Mouse (Mus musculus): ENCODE data around the gene AC131692.1. TPM values are rescaled to one million over a fixed set of nuclear protein-coding genes. Genes with fewer than 3 reads are reported as not detected.

AC131692.1 gene
- polyA plus RNA-seq (2012; fragmentation: generic; extraction: Trizol): under 1 TPM; 0.25 to 0.46 TPM

DNA sequence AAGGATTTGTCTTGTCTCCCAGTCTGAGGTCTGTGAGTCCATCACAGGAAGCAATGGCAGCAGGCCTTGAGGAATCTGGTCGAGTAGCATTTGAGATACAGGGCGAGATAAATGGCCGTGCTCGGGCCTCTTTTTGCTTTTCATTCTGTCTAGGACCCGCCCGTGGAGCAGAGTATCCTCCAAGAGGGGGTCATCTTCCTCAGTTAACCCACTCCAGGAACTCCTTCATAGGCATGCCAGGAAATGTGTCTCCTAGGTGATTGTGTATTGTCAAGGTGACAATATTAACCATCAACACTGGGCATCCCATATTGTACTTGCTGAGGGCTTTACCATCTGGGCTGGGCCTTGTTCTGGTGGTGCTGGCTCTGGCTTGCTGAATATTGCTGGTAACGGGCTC, at the start of gene AC131692.1:
TSS of gene AC131692.1 (plus strand) at position 301 of the 400 bp plus-strand sequence.

DNA sequence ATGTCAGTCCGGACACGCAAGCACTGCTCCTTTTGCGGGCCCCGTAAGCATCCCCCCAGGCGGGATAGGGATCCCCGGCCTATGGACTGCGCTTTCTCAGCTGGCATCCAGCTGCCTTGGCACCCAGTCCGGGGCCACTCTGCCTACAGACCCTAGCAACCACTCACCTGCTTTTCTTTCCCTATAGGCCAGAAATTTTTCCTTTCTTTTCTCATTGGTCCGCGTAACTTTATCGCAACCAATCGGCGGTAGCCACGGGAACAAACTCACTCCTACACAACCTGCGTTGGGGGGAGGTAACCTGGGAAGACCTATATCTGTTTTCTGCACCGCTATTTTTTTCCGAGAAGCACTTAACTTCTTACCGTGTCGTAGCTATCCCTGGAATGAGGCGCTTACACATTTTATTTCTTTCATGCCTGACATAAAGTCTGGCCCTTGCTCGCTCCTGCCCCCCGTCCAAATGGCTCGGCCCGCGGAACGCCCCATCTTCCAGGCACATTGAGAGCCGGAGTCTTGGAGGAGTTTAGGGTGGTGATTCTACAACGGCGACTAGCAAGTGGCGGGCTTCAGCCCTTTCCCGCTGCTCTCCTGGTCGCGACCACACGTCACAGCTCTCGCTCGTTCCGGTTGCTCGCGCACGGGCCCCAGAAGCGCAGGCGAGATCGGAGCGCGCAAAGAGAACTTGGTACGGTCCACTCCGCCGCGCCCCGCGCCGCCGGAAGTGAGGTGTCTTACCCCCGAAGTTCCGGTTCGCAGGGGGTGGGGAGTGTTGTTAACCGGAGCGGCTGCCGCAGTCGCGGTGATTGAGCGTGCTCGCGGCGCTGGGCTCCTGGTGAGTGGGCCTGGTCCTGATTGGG, 47.7 kb upstream of the AC131692.1 start, which contains the start of gene Syvn1:
TSS of gene Syvn1 (plus strand) at position 283 of the 860 bp plus-strand sequence.

DNA sequence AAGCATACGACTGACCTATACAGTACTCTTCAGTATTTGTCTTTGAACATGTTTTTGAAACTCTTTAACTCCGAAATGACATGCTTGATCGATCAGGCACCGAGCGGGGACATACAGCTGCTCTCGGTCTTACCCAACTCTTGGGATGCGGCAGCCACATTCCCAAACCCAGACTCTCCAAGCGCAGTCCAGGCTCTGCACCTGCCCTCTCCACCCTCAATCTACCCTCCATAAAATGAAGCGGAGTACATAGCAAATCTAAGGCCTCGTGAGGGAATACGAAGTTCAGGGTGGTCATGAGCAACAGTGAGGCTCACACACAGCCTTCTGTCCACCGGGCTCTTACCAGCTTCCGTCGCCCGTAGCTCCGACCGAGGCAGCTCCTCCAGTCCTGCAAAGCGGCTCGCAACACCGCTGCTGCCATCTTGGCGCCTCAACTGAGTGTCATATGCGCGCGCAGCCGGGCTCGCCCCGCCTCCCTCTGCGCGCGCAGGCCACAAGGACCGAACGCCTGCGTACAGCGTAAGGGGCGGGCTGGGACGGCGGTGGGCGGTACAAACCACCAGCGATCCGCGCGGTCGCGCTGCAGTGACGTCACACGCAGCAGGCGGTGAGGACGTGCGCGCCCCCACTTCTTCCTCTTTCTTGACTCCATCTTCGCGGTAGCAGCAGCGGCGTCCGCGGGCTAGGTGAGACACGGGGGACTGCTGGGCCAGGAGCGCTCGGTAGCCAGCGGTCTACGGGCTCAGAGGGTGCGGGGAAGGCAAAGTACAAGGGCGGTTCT, 36.7 kb upstream of the AC131692.1 start, which contains the start of the genes Mrpl49 and Fau:
TSS of gene Mrpl49 (minus strand) at position 473 of the 784 bp plus-strand sequence.
TSS of gene Fau (plus strand) at position 532 of the 784 bp plus-strand sequence.

DNA sequence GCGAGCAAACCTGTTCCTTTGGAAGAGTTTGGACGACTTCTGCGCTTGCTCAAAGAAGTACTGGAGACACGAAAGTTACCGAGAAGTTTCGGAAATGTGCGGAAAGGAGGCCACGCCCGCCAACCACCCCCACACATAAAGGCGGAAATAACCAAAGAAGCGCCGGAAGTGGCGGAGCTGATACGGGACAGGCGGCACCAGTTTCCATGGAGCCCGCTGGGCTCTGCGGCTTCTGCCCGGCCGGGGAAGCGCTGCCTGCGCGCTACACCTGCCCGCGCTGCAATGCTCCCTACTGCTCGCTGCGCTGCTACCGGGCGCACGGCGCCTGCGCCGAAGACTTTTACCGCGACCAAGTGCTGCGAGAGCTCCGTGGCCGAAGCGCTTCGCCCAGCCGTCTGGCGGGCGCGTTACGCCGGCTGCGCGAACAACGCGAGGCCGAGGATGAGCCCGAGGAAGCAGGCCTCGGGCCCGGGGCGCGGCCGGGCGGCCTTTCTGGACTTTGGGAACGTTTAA, 33.1 kb upstream of the AC131692.1 start, which contains the start of gene Znhit2:
TSS of gene Znhit2 (plus strand) at position 172 of the 513 bp plus-strand sequence.

DNA sequence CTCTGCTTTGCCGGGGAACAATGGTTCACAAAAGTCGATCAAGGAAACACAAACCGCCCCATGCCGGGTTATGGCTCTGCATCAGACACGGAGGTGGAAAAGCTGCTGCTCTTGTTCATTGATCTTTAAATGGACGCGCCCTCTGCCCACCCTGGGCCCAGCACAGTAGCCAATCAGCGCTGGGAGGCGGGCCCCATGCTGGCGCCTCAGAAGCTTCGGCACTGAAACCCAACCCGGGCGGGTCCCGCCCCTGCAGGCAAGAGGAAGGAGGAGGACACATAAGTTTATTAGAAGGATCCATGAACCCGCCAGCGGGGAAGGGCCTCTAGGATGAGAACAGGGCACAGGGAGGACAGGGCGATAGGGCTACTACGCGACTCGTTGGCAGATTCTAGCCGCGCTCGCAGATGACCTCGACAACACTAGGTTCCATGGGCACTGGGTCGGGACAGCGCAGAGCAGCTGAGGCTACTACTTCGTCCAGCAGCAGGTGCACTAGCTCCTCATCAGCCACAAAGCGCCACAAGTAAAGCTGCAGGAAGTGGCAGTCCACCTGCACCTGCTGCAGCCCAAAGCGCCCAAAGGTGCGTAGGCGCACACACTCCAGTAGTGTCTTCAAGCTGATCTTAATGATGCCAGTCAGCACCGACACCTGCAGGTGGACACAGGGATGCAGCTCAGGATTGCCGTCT, 26.3 kb upstream of the AC131692.1 start, which contains the start of gene Tm7sf2:
TSS of gene Tm7sf2 (minus strand) at position 650 of the 692 bp plus-strand sequence.

DNA sequence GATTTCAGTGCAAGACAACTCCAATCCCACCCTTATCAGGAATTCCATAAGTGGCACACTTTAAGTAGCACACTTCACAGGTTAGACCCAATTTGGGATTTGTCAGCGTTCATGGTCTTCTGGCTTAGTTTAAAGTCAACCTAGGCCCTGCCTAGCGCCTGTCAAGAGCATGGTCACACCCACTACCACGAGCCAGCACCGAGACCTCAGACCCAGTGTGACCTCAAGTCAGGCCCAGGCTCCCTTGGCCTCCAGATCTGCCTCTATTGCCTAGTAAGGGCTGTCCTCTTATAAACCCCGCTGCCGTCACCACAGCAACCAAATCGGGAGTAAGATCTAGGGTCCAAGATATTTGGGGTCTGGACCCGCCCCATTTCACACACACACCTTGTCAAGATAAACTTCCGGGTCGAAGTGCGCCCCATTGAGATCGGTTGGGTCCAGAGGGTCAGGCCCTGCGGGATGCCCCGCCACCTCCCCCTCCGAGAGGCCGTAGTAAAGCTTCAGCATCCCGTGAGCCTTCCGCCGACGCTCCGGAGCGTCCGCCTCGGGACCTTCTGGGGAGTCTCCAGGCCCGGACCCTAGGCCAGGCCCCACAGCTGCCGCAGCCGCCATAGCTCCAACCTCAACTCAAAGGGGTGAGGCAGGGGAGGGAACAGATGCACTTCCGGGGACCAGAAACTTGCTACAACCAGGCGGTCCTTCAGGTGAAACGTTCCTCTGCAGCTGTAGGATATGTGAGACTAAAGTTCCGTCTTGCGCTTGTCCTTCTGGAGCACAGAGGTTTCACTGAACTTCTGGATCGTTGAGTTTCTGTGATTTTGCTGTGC, 17.4 kb upstream of the AC131692.1 start, which contains the start of gene Vps51:
TSS of gene Vps51 (minus strand) at position 668 of the 830 bp plus-strand sequence.

DNA sequence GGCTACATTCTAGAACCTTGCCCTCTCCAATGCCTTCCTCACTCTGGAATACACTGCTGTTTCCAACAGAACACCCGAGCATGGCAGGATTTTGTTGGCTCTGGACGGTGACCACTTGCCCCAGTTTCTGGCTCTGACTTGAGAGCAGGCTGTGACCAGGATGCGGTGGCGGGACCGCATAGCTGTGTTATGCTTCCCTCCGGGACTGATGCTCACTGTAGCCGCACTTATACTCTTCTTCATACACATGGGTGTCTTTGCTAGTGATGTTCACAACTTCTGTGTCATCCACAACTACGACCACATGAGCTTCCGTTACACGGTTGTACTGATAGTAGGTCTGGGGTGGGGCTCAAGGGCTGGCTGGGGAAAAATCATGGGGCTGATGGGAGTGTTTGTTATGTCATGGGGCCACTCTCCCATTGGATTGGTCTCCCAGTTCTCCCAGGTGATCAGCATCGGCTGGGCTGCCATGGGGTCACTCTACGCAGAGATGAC, 14.2 kb upstream of the AC131692.1 start, which contains the start of gene Tmem262:
TSS of gene Tmem262 (plus strand) at position 51 of the 498 bp plus-strand sequence.

DNA sequence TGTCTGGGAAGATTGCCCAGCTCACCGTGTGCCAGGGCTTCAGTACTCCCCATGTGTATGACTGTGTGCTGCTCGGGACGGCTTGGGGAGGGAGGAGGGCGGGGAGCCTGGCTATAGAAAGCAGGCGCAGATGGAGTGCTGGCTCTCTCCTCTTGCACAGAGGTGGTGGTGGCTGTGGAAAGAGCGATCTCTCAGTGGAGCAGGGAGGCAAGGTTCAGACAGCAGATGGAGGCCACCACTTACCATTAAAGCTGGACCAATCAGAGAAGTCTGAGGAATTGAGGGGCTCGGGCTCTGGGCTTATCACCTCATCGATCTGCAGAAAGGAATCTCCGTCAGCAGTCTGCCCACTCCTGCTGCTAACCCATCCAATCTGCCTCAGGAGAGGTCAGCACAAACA, 12.1 kb upstream of the AC131692.1 start, which contains the start of gene Gm28374:
TSS of gene Gm28374 (minus strand) at position 101 of the 400 bp plus-strand sequence.

DNA sequence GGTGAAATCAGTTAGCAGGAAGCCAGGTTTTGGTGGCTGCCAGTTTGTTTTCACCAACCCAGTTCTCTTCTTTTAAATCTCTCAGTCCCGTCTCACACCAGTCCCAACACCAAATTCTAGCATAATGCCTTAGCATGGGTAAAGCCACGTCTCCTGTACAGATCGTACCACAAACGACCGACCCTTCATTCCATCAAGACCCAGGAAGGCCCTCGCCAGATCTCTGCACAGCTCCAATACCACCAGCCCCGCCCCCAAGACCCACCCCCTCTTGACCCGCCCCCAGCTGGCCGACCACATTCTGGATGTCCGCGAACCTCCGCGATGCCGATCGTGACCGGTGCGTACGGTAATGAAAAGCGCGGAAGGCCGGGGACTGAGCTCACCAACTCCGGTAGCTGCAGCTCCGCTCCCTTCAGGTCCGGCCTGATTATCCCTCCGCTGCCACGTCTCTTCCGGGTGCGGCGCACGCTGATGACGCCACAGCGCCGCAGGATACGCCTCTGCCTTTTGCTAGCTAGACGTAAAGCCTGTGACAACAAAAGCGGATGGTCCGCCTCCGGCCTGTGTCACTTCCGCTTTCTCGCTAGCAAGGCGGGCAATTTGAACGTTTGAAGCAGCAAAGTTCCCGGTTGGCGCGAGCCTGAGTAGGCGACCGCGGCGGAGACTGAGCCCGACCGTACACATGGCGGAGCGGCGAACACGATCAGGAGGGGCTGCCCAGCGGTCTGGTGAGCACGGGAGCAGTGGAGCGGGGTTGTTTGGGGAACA, 9.6 kb upstream of the AC131692.1 start, which contains the start of the genes Zfpl1 and Cdca5:
TSS of gene Zfpl1 (minus strand) at position 479 of the 771 bp plus-strand sequence.
TSS of gene Cdca5 (plus strand) at position 506 of the 771 bp plus-strand sequence.

DNA sequence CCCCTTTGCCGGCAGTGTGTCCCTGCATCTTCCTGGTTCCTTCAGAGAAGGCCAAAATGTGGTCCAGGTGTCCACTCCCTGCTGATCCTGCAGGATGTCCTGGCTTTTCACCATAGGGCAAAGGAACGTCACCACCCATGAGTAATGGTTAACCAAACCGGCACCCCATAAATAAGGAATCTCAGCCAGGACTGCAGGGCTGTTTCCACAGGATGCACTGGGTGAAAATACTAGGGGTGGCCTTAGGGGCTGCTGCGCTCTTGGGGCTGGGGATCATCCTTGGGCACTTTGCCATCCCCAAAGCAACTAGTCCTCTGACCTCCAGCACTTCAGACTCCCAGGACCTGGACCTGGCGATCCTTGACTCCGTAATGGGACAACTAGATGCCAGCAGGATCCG, 11.4 kb downstream of the AC131692.1 start, which contains the start of gene Naaladl1:
TSS of gene Naaladl1 (plus strand) at position 197 of the 400 bp plus-strand sequence.

DNA sequence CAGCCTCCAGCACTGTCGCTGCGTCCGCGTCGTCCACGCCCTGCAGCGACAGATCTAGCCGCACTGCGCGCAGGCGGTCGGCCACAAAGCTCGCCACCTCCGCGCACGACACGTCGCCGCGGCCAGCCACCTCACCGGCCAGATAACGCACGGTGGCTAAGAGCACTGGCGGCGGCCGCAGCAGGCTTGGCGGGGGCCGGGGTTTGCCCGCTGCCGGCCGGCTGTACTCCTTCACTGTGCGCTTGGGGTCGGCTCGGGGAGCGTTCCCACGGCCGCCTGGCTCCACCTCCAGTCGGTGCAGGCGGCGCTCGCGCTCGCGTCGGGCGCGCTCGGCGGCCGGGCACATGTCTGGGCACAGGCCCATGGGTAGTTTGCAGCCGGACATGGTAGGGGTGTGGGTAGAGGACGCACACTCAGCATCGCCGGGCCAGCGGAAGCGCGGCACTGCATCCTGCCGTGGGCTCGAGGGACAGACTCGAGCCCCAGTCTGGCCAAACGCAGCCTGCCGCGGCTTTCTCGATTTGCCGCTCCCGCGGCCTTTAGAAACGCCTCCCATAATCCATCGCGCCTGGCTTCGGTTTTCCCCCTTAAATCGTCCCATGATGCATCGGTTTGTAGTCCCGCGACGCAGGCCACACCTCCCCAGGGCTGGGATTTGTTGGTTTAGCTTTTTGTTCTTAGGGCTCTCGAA, 23.9 kb downstream of the AC131692.1 start, which contains the start of gene Sac3d1:
TSS of gene Sac3d1 (minus strand) at position 665 of the 691 bp plus-strand sequence.

DNA sequence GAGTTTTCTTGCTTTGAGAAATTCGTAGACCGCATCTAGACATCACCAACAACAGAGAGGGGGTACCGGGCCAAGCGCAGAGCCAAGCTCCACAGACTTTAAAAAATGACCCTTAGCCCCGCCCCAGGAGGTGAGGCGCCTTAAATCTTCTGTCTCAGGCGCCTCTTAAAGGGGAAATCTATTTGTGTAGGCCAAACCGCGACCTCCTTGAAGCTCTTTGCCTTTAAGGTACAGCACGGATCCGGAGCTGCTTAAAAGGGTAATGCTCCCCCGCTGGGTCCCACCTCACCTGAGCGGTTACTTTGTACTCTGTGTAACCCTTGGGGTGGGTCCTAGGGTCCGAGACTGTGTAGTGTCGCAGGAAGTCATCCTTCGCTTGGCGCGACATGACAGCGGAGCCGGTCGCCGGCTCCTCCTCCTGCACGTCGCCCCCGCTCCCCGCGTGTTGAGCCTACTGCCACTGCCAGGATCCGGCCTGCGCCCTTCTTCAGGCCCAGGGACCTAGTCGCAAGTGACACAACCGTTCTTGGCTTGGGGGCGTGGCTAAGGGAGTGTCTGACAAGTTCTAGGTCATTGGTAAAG, 33.6 kb downstream of the AC131692.1 start, which contains the start of gene Snx15:
TSS of gene Snx15 (minus strand) at position 545 of the 582 bp plus-strand sequence.

DNA sequence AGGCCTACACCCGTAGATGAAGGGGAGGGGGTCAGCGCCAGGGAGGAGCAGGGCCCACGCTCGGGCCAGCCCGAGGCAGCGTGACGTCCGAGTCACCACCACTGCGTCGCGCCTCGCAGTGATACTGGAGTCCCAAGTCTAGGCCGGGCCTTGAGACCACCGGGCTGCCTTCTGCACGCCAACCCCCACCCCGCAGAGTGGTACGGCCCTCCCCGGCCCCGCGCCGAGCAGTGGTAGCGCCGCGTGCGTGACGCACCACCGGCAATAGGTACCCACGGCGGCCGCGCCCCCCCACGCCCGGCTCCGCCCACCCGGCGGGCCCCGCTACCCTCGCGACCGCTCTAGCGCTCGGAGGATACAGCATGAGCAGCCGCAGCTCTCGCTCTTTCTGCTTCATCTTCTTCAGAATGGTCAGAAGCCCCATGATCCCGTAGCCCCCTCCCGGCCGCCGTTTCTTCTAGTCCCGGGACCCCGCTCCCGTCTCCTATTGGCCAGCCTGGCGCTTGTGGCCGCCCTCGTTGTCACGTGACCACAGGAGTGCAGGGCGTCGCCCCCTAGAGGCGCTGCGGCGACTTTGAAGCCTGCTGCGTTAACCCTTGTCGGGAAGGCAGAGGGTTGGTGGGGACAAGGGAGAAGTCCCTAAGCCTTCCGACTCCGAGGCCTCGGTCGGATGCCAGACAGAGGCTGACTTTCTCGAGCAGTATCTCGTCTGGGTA, 46.6 kb downstream of the AC131692.1 start, which contains the start of gene Batf2:
TSS of gene Batf2 (plus strand) at position 306 of the 716 bp plus-strand sequence.

DNA sequence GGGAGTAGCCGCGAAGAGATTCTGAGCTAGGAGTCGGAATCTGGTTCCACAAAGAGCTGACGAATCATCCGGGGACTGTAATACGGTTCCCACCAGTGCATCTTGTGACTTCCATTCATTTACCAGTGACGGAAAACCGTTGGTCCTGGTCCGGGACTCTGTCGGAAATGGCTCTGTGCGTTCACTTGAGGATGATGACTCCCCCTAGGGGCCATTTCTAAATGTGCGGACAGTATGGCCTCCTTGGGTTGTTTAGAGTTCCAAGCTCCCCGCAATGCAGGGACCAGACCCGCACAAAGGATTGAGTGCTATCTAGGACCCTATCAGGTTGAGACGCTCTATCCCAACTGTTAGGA, 47.2 kb downstream of the AC131692.1 start, which contains the start of gene Arl2:
TSS of gene Arl2 (minus strand) at position 155 of the 356 bp plus-strand sequence.

